Mouse (Mus musculus) liver, postnatal 0 days (tissue): Measurements from ENCODE around the gene Endog.
"Not testable (repeated sequence)": the region's sequence is repeated elsewhere in the genome, so short reads cannot be mapped to it uniquely, and the experiment has no call there.

Source experiments
- CTCF ChIP-seq: sonication (generic); IDR thresholded peaks from 2 replicates; pipeline ENCODE4 v1.5.1; 2016; ENCODE audit warnings: antibody characterized with exemption, low read depth
- EP300 ChIP-seq: IDR thresholded peaks from 2 replicates; pipeline ENCODE4 v1.6.1; 2016; ENCODE audit warnings: antibody characterized with exemption, low read depth, mild to moderate bottlenecking

DNA sequence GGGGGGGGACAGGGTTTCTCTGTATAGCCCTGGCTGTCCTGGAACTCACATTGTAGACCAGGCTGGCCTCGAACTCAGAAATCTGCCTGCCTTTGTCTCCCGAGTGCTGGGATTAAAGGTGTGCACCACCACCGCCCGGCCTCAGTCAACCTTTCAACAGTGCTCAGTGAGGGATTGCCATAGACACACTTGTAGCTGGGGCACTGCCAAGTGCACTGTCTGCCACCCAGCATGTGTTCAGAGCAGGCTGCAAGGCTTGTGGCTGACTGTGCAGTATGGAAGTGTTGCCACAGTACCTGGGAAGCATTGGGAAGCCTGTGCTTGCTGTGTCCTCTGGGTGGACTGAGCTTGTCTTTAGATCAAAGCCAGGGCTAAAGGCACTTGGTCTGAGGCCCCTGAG lies 31.3 kb upstream of the Endog start:
- not testable (repeated sequence) for TF ChIP-seq CTCF, EP300
